In the genomic region with DNA sequence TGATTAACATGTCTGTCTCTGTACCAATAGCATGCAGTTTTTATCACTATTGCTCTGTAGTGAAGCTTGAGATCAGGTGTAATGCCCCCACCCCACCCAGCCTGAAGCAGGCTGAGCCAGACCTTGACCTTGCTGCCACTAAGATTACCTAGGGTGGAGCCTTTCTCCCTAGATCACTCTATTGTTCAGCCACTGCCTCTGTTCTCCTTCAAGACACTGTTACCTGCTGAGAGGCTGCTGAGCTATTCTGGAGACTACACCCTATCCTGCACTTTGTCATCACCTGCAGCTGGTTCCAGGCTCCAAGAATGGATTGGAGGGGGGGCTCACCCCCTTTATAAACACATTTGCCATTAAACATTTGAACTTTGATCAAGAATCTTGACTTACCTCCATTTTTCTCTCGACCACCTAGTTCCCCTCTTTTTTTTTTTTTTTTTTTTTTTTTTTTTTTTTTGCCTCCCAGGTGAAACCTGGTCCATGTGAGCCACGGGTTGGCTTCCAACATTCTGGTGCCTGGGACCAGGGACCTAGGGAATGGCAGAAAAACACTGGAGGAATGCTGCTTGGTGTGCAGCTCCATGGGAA, we compare ENCODE assay signal across 34 mouse cellular contexts. TPM values are rescaled to one million over a fixed set of nuclear protein-coding genes. Genes with fewer than 3 reads are reported as not detected.
"Had no signal": no experiment of that assay in that cellular context is flagged by ENCODE, and none has a peak within 500 bp of the region (broad histone marks: within the 10 kb centered on the region; RNA-seq: fewer than 3 reads in every experiment).

No protein-coding gene starts in this region.

- H3K9ac ChIP-seq: heart, embryonic 13.5 days; heart, embryonic 15.5 days; hindbrain, embryonic 13.5 days; hindbrain, embryonic 15.5 days; kidney, embryonic 15.5 days; limb, embryonic 13.5 days; limb, embryonic 15.5 days; liver, embryonic 12.5 days; liver, embryonic 14.5 days had no signal

- DNase-seq: gastrocnemius, adult 2 months; gastrocnemius, postnatal 14 days; gastrocnemius, postnatal 36 days; heart, adult 11 months; heart, adult 2 months; heart, postnatal 14 days; heart, postnatal 36 days; kidney, adult 11 months; kidney, postnatal 14 days; kidney, postnatal 36 days; layer of hippocampus, adult 9-11 months; layer of hippocampus, postnatal 36 days; left cerebral cortex, postnatal 4 days had no signal

- H3K9me3 ChIP-seq: heart, embryonic 15.5 days; hindbrain, embryonic 13.5 days; hindbrain, embryonic 15.5 days; kidney, embryonic 15.5 days; limb, embryonic 15.5 days; liver, embryonic 12.5 days had no signal

- ATAC-seq: hindbrain, postnatal 0 days; intestine, embryonic 16.5 days; liver, embryonic 12.5 days had no signal

- H3K27me3 ChIP-seq: heart, embryonic 13.5 days; heart, embryonic 15.5 days; hindbrain, embryonic 13.5 days; hindbrain, embryonic 15.5 days; kidney, embryonic 15.5 days; limb, embryonic 13.5 days; limb, embryonic 15.5 days; liver, embryonic 12.5 days had no signal

- H3K27ac ChIP-seq: gastrocnemius, adult 2 months; heart, adult 2 months; heart, embryonic 13.5 days; heart, embryonic 15.5 days; hindbrain, embryonic 13.5 days; hindbrain, embryonic 15.5 days; hindbrain, postnatal 0 days; kidney, embryonic 15.5 days; kidney, postnatal 0 days; limb, embryonic 13.5 days; limb, embryonic 15.5 days; liver, embryonic 12.5 days; liver, embryonic 14.5 days had no signal

- H3K4me1 ChIP-seq: heart, embryonic 13.5 days; heart, embryonic 15.5 days; hindbrain, embryonic 13.5 days; hindbrain, embryonic 15.5 days; kidney, embryonic 15.5 days; limb, embryonic 13.5 days; limb, embryonic 15.5 days; liver, embryonic 12.5 days had no signal

- H3K4me2 ChIP-seq: heart, embryonic 11.5 days; heart, embryonic 13.5 days; heart, embryonic 15.5 days; hindbrain, embryonic 13.5 days; hindbrain, embryonic 15.5 days; kidney, embryonic 15.5 days; limb, embryonic 13.5 days; limb, embryonic 15.5 days; liver, embryonic 12.5 days had no signal

- H3K4me3 ChIP-seq: gastrocnemius, adult 2 months; heart, adult 2 months; heart, embryonic 13.5 days; heart, embryonic 15.5 days; hindbrain, embryonic 13.5 days; hindbrain, embryonic 15.5 days; kidney, embryonic 15.5 days; limb, embryonic 13.5 days; limb, embryonic 15.5 days; liver, embryonic 12.5 days had no signal

- H3K36me3 ChIP-seq: heart, embryonic 13.5 days; heart, embryonic 15.5 days; hindbrain, embryonic 13.5 days; hindbrain, embryonic 15.5 days; kidney, embryonic 15.5 days; limb, embryonic 13.5 days; limb, embryonic 15.5 days; liver, embryonic 12.5 days had no signal

RNA-seq across cellular contexts. Expression of a gene that starts 28.3 kb away (rescaled TPM):
- polyA plus RNA-seq: gonadal fat pad, adult 2 months; heart, adult 2 months; heart, embryonic 11.5 days; heart, embryonic 13.5 days; heart, embryonic 15.5 days; heart, postnatal 0 days; hindbrain, embryonic 11.5 days; hindbrain, embryonic 13.5 days; hindbrain, embryonic 15.5 days; intestine, embryonic 14.5 days; intestine, embryonic 16.5 days; kidney, adult 2 months; kidney, embryonic 15.5 days; kidney, postnatal 0 days; large intestine, adult 2 months; limb, embryonic 11.5 days; limb, embryonic 13.5 days; limb, embryonic 15.5 days; liver, adult 2 months; liver, embryonic 12.5 days; liver, embryonic 14.5 days had no signal
